Mouse (Mus musculus) cerebellum, adult 9-11 months (tissue): ENCODE measurements around the gene Ano7.
"Not testable (repeated sequence)": the region's sequence is repeated elsewhere in the genome, so short reads cannot be mapped to it uniquely, and the experiment has no call there.

Source experiments
- DNase-seq: peaks from one replicate; pipeline ENCODE4 v3.0.0; 2022

The Ano7 gene

GRCm38 (mm10) chr1:93450118-93450517 lies 76.4 kb downstream of the Ano7 start:
- DNase-seq = not testable (repeated sequence)

GRCm38 (mm10) chr1:93453721-93454255 lies 80.1 kb downstream of the Ano7 start:
- no peak for DNase-seq
